Mouse (Mus musculus): ENCODE measurements around the gene Stxbp1. TPM values are rescaled to one million over a fixed set of nuclear protein-coding genes. Genes with fewer than 3 reads are reported as not detected.

Stxbp1 gene
- total and polyA plus RNA-seq, 2 experiments from 2014 or later: 12.6 to 23.5 TPM

DNA sequence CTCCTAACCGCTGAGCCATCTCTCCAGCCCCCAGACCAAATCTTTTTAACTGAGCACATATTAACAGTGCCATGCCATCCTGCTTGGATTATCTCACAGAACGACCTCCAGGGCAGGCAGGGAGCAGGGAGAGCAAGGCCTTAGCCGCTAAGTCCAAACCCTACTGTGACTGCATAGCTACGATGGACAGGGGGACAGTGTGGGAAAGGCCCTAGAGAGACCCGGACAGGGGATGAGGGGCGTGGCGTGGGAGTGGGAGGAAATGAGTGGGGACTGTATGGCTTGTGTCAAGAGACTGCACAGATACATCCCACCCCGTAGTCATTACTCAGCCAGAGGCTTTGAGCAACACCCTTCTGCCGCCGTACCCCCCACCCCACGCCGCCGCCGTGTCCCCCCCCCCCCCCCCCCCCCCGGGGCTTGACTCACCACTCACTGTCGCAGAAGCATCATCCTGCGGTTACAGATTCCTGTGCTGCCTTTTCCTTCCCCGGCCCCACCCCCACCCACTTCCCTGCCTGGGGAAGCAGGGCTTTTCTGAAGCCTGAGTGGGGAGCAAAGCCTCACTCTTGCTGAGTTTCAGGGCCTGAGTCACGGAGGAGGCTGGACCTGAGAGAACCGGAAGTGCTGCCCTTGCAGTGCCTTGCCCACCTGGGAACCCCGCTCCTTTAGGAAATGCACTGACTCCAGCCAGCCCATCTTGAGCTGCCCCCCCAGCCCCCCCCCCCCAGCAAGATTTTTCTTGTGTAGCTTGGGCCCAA, 35.4 kb upstream of the Stxbp1 start:
- Histone ChIP-seq H3K4me2 (ENCODE audit: low read depth, low read length) (peak overlapping the region; percentile 35), H3K36me3 (replicated peaks; ENCODE audit: control insufficient read depth, insufficient read depth, low read length) (no peaks in the 10 kb centered on the region; the same call in 1 of the 2 replicates), H3K9ac (replicated peaks; ENCODE audit: low read depth, low read length) (no peak overlapping the region), H3K4me3 (ENCODE audit: low read depth, low read length) (no peak overlapping the region), H3K9me3 (replicated peaks; ENCODE audit: control insufficient read depth, low read length) (no peaks in the 10 kb centered on the region), H3K4me1 (ENCODE audit: control insufficient read depth, insufficient read depth) (peaks cover 58% of the 10 kb centered on the region), H3K27me3 (ENCODE audit: control insufficient read depth, insufficient read depth, low read length) (no peaks in the 10 kb centered on the region), H3K27ac (ENCODE audit: low read depth) (peak overlapping the region; percentile 87)
- WGBS: 27% methylated on average over 13 of the region's 21 CpGs
- ATAC-seq (ENCODE audit: insufficient read depth, low read depth) (peak; percentile 54), DNase-seq (ENCODE audit: low spot score) (no peak)
- TF ChIP-seq CTCF (IDR thresholded peaks at IDR 0.05; ENCODE audit: low read depth): no peak
- no peak for TF ChIP-seq EP300 (IDR thresholded peaks at IDR 0.05; ENCODE audit: low read depth)

DNA sequence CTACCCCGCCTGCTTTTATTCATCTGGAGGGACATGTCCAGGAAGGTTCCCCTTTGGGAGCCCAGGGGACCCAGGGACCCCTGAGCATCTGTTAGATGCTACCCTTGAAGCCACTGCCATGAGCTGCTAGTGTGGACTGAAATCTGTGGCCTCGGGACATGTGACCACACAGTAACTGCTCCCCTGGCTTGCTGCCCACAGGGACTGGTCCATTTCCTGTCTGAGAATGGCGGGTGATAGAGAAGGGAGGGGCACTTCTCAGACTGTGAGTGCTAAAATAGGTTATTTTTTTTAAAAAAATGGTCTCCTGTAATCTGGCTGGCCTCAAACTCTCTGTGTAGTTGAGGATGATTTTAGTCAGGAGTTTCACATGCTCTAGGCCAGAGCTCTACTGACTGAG, 34.7 kb upstream of the Stxbp1 start:
- H3K9me3 ChIP-seq (replicated peaks; ENCODE audit: control insufficient read depth, low read length): no peaks in the 10 kb centered on the region
- peak; percentile 59 for ATAC-seq (ENCODE audit: insufficient read depth, low read depth)

DNA sequence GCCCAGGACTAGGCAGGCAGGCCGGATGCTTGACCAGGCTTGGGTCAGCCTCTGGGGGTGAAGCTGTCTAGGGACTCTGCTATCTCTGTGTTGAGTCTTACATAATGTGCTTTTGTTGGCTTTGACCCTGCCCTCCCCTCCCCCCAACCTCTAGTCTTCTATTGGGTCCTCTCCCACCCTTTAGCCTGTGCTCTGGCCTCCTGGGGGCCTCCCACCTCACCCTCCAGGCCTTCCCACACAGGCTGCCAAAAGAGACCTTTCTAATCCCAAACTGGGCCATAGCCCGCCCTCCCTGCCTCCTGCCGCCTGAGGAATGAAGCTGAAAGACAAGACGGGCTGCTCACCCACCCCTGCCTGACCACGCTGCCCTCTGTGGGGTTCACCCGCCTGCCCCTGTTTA, 34.0 kb upstream of the Stxbp1 start:
- TF ChIP-seq CTCF (IDR thresholded peaks at IDR 0.05; ENCODE audit: low read depth) (no peak), EP300 (IDR thresholded peaks at IDR 0.05; ENCODE audit: low read depth) (no peak)
- Histone ChIP-seq H3K36me3 (replicated peaks; ENCODE audit: control insufficient read depth, insufficient read depth, low read length) (no peaks in the 10 kb centered on the region; the same call in 1 of the 2 replicates), H3K4me2 (ENCODE audit: low read depth, low read length) (0 out of 2 replicates have a peak overlapping the region, but pooled peaks have one; percentile 7), H3K4me1 (ENCODE audit: control insufficient read depth, insufficient read depth) (peaks cover 55% of the 10 kb centered on the region), H3K4me3 (ENCODE audit: low read depth, low read length) (no peak overlapping the region), H3K27ac (ENCODE audit: low read depth) (peak overlapping the region; percentile 87), H3K27me3 (ENCODE audit: control insufficient read depth, insufficient read depth, low read length) (no peaks in the 10 kb centered on the region), H3K9me3 (replicated peaks; ENCODE audit: control insufficient read depth, low read length) (no peaks in the 10 kb centered on the region), H3K9ac (replicated peaks; ENCODE audit: low read depth, low read length) (no peak overlapping the region)
- DNase-seq (ENCODE audit: low spot score): no peak
- 40% methylated on average over 6 of the region's 6 CpGs for WGBS
- ATAC-seq (ENCODE audit: insufficient read depth, low read depth): no peak

More for the DNA sequence above, 34.7 kb upstream of the Stxbp1 start:
- Histone ChIP-seq H3K4me2 (ENCODE audit: low read depth, low read length) (0 out of 2 replicates have a peak overlapping the region, but pooled peaks have one; percentile 35), H3K9ac (replicated peaks; ENCODE audit: low read depth, low read length) (no peak overlapping the region), H3K36me3 (replicated peaks; ENCODE audit: control insufficient read depth, insufficient read depth, low read length) (no peaks in the 10 kb centered on the region; the same call in 1 of the 2 replicates), H3K4me1 (ENCODE audit: control insufficient read depth, insufficient read depth) (peaks cover 58% of the 10 kb centered on the region), H3K4me3 (ENCODE audit: low read depth, low read length) (no peak overlapping the region), H3K27ac (ENCODE audit: low read depth) (peak overlapping the region; percentile 87), H3K27me3 (ENCODE audit: control insufficient read depth, insufficient read depth, low read length) (no peaks in the 10 kb centered on the region)
- peak; percentile 85 for DNase-seq (ENCODE audit: low spot score)
- no peak for TF ChIP-seq CTCF (IDR thresholded peaks at IDR 0.05; ENCODE audit: low read depth)
- TF ChIP-seq EP300 (IDR thresholded peaks at IDR 0.05; ENCODE audit: low read depth): no peak
- 17% methylated on average over 3 of the region's 3 CpGs for WGBS

DNA sequence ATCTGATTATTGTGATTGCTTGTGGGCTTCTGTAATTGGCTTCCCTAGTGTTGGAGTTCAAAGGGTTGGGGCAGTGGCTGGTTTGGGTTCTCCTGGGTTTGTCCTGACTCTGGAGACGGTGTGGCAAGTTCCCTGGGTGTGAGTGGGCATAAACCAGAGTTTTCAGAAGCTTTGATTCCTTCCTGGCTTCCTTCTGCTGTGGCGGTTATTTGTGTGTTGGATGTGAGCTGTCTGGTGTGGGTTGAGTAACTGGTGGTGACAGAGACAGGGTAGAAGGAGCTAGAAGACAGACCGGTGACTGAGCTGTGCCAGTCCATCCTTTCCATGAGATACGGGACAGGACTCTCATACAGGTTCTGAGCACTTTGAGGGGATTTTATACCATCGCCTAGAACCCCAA, 32.5 kb upstream of the Stxbp1 start:
- WGBS: 68% methylated on average over 5 of the region's 5 CpGs
- DNase-seq (ENCODE audit: low spot score) (no peak), ATAC-seq (ENCODE audit: insufficient read depth, low read depth) (no peak)
- no peaks in the 10 kb centered on the region for H3K9me3 ChIP-seq (replicated peaks; ENCODE audit: control insufficient read depth, low read length)
- peaks cover 55% of the 10 kb centered on the region for H3K4me1 ChIP-seq (ENCODE audit: control insufficient read depth, insufficient read depth)
- H3K27ac ChIP-seq (ENCODE audit: low read depth): peak overlapping the region; percentile 93; the same call in 1 of the 2 replicates
- no peak overlapping the region for H3K9ac ChIP-seq (replicated peaks; ENCODE audit: low read depth, low read length)
- no peaks in the 10 kb centered on the region for H3K27me3 ChIP-seq (ENCODE audit: control insufficient read depth, insufficient read depth, low read length)
- H3K36me3 ChIP-seq (replicated peaks; ENCODE audit: control insufficient read depth, insufficient read depth, low read length): no peaks in the 10 kb centered on the region; the same call in 1 of the 2 replicates
- H3K4me3 ChIP-seq (ENCODE audit: low read depth, low read length): no peak overlapping the region
- TF ChIP-seq EP300 (IDR thresholded peaks at IDR 0.05; ENCODE audit: low read depth) (no peak), CTCF (IDR thresholded peaks at IDR 0.05; ENCODE audit: low read depth) (no peak)
- peak overlapping the region; percentile 92; the same call in 1 of the 2 replicates for H3K4me2 ChIP-seq (ENCODE audit: low read depth, low read length)

DNA sequence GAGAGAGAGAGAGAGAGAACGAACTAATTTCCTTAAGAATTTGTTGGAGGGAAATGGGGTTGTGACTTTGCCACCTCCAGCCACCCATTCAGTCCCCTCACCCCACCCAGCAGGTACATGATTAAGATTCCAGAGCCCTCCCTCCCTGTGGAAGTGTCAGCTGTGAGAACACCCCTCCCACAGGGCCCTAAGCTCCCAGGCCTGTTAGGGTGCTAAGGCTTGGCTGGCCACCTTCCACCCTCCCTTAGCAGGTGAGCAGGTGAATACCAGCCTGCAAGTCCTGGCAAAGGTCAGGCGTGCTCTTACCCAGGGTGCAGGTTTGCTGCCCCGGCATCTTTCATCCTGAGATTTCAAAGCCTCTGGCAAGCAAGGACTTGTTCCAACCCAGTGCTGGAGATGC, 31.4 kb upstream of the Stxbp1 start:
- no peaks in the 10 kb centered on the region for H3K27me3 ChIP-seq (ENCODE audit: control insufficient read depth, insufficient read depth, low read length)
- 56% methylated on average over 3 of the region's 3 CpGs for WGBS
- H3K9ac ChIP-seq (replicated peaks; ENCODE audit: low read depth, low read length): peak overlapping the region; percentile 85
- peak overlapping the region; percentile 93; the same call in 1 of the 2 replicates for H3K27ac ChIP-seq (ENCODE audit: low read depth)
- DNase-seq (ENCODE audit: low spot score) (no peak), ATAC-seq (ENCODE audit: insufficient read depth, low read depth) (no peak)
- no peaks in the 10 kb centered on the region; the same call in 1 of the 2 replicates for H3K36me3 ChIP-seq (replicated peaks; ENCODE audit: control insufficient read depth, insufficient read depth, low read length)
- no peaks in the 10 kb centered on the region for H3K9me3 ChIP-seq (replicated peaks; ENCODE audit: control insufficient read depth, low read length)
- TF ChIP-seq CTCF (IDR thresholded peaks at IDR 0.05; ENCODE audit: low read depth) (no peak), EP300 (IDR thresholded peaks at IDR 0.05; ENCODE audit: low read depth) (no peak)
- H3K4me2 ChIP-seq (ENCODE audit: low read depth, low read length): peak overlapping the region; percentile 92
- H3K4me1 ChIP-seq (ENCODE audit: control insufficient read depth, insufficient read depth): peaks cover 55% of the 10 kb centered on the region
- H3K4me3 ChIP-seq (ENCODE audit: low read depth, low read length): peak overlapping the region; percentile 74

Measured in heart, postnatal 0 days (tissue).